Comparison of ENCODE assay signal across 9 mouse cellular contexts in genomic region chr4:47502546-47502971, GRCm38 (mm10). TPM values are rescaled to one million over a fixed set of nuclear protein-coding genes. Genes with fewer than 3 reads are reported as not detected.
DNase-seq lines count a peak whose midpoint lies in the region.
"Had no signal": no experiment of that assay in that cellular context is flagged by ENCODE, and none has a peak within 500 bp of the region (broad histone marks: within the 10 kb centered on the region; RNA-seq: fewer than 3 reads in every experiment).

No protein-coding gene starts in this region.

- peaks cover 11% of the 10 kb centered on the region; the same call in 1 of the 2 replicates for H3K4me1 ChIP-seq in embryonic facial prominence, embryonic 10.5 days
- H3K4me1 ChIP-seq in midbrain, embryonic 10.5 days, result no peaks in the 10 kb centered on the region

- H3K27ac ChIP-seq in embryonic facial prominence, embryonic 10.5 days (replicated peaks), result no peak overlapping the region
- H3K27ac ChIP-seq in midbrain, embryonic 10.5 days (replicated peaks), result no peak overlapping the region
- H3K27ac ChIP-seq: embryonic facial prominence, embryonic 13.5 days had no signal

- no peaks in the 10 kb centered on the region for H3K36me3 ChIP-seq in embryonic facial prominence, embryonic 10.5 days (replicated peaks)
- no peaks in the 10 kb centered on the region for H3K36me3 ChIP-seq in midbrain, embryonic 10.5 days
- H3K36me3 ChIP-seq: embryonic facial prominence, embryonic 13.5 days had no signal

- DNase-seq in layer of hippocampus, adult 11-12 months (ENCODE audit: low spot score), result peak; percentile 37
- DNase-seq in layer of hippocampus, adult 9-10 months (ENCODE audit: low spot score), result no peak
- DNase-seq in adrenal gland, postnatal 14 days, result peak; percentile 63
- DNase-seq in embryonic facial prominence, embryonic 10.5 days (ENCODE audit: low spot score), result peak; percentile 50
- DNase-seq in heart, postnatal 4 days, result peak; percentile 52
- peak; percentile 16 for DNase-seq in left cerebral cortex, adult 11 months (ENCODE audit: low spot score)
- DNase-seq in midbrain, embryonic 10.5 days (ENCODE audit: low spot score), result peak; percentile 50
- DNase-seq in spleen, postnatal 4 days (ENCODE audit: low spot score in 2 of 2), result peak; percentile 18 to 71

- no peaks in the 10 kb centered on the region for H3K9me3 ChIP-seq in embryonic facial prominence, embryonic 10.5 days
- H3K9me3 ChIP-seq in midbrain, embryonic 10.5 days (replicated peaks), result no peaks in the 10 kb centered on the region
- H3K9me3 ChIP-seq: embryonic facial prominence, embryonic 13.5 days had no signal

- 27% methylated on average over 4 of the region's 4 CpGs for WGBS in embryonic facial prominence, embryonic 10.5 days
- 33% methylated on average over 4 of the region's 4 CpGs for WGBS in midbrain, embryonic 10.5 days

- no peak overlapping the region for H3K4me3 ChIP-seq in embryonic facial prominence, embryonic 10.5 days
- no peak overlapping the region for H3K4me3 ChIP-seq in midbrain, embryonic 10.5 days
- H3K4me3 ChIP-seq: embryonic facial prominence, embryonic 13.5 days had no signal

- no peaks in the 10 kb centered on the region for H3K27me3 ChIP-seq in embryonic facial prominence, embryonic 10.5 days (replicated peaks; ENCODE audit: low read depth, poor library complexity, severe bottlenecking)
- no peaks in the 10 kb centered on the region for H3K27me3 ChIP-seq in midbrain, embryonic 10.5 days (ENCODE audit: low read depth, poor library complexity, severe bottlenecking)
- H3K27me3 ChIP-seq: embryonic facial prominence, embryonic 13.5 days had no signal

RNA-seq across cellular contexts. Expression of gene Sec61b, which starts 28.1 kb away (rescaled TPM):
- 194 and 208 TPM in 2 replicates for total RNA-seq in adrenal gland, postnatal 14 days (2021)
- polyA plus RNA-seq in embryonic facial prominence, embryonic 10.5 days (2016; fragmentation: Nextera tagmentation; extraction: Ambion mirVana), result 377 and 391 TPM in 2 replicates
- 10 to 100 TPM; 48.2 to 55.6 TPM for total RNA-seq in heart, postnatal 4 days (2021)
- 339 and 378 TPM in 2 replicates for polyA plus RNA-seq in midbrain, embryonic 10.5 days (2016; fragmentation: Nextera tagmentation; extraction: Ambion mirVana)

RNA-seq across cellular contexts. Expression of gene Alg2, which starts 28.4 kb away (rescaled TPM):
- total RNA-seq in adrenal gland, postnatal 14 days (2021), result 92.9 and 115 TPM in 2 replicates
- 83.3 TPM in 2 replicates for polyA plus RNA-seq in embryonic facial prominence, embryonic 10.5 days (2016; fragmentation: Nextera tagmentation; extraction: Ambion mirVana)
- 10 to 100 TPM; 12.3 to 12.6 TPM for total RNA-seq in heart, postnatal 4 days (2021)
- 93.2 and 110 TPM in 2 replicates for polyA plus RNA-seq in midbrain, embryonic 10.5 days (2016; fragmentation: Nextera tagmentation; extraction: Ambion mirVana)
